Mouse (Mus musculus): Measurements from ENCODE around the gene Kdm5c.
"Not testable (repeated sequence)": the region's sequence is repeated elsewhere in the genome, so short reads cannot be mapped to it uniquely, and the experiment has no call there.

The Kdm5c gene

DNA sequence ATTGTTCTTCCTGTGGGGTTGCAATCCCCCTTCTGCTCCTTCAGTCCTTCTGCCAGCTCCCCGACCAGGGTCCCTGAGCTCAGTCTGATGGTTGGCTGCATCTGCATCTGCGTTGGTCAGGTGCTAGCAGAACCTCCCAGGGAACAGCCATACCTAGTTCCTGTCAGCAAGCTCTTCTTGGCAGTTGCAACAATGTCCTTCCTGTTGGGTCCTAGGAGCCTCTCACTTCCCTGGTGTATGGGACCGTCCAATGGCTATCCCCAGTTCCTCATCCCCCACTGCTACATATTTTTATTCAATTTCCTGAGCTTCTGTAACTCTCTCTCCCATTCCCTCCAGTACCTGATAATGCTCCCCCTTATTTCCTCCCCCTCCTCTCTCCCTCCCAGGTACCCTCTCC lies 51.9 kb downstream of the Kdm5c start:
- DNase-seq (ENCODE audit: low read depth in 1 of 2, low spot score in 2 of 2) = no peak

GRCm38 (mm10) chrX:152287026-152287425 lies 54.2 kb downstream of the Kdm5c start:
- DNase-seq (ENCODE audit: low read depth in 1 of 2, low spot score in 2 of 2) = not testable (repeated sequence)

DNA sequence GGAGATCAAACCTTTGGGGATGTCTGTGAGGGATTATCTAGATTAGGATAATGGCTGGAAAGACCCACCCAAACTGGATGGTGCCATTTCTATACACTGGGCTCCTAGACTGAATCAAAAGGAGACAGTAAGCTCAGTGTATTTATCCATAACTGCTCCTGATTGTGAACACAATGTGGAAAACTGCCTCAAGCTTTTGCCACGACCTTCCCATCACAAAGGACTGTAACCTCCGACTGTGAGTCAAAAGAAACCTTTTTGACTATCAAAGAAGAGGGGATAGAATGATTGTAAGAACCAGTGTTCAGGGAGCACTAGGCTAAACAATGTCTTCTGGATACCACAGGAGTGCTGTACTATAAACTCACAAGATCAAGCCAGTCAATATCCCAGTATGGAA lies 73.4 kb downstream of the Kdm5c start:
- no peak for DNase-seq (ENCODE audit: low read depth in 1 of 2, low spot score in 2 of 2)

- no peak for DNase-seq (ENCODE audit: low read depth in 1 of 2, low spot score in 2 of 2)
Observed at GRCm38 (mm10) chrX:152307371-152307770, 74.6 kb downstream of the Kdm5c start.

DNA sequence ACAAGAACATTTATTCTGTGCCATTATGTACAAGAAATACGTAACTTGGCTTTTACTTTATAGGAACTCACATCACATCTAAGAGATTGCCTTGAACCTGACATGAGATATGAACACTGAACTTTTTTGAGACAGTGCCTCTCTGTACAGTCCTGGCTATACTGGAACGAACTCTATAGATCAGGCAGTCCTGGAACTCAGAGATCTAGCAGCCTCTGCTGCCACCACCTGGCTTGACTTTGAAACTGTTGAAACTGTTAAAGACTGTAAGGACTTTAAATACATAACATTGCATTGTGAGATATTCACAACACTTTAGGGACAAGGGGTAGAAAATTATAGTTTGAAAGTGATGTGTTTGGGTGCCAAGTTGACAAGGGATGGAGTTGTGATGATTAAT lies 75.1 kb downstream of the Kdm5c start:
- no peak for DNase-seq (ENCODE audit: low read depth in 1 of 2, low spot score in 2 of 2)

GRCm38 (mm10) chrX:152320535-152320934 lies 87.7 kb downstream of the Kdm5c start:
- no peak for DNase-seq (ENCODE audit: low read depth in 1 of 2, low spot score in 2 of 2)

DNA sequence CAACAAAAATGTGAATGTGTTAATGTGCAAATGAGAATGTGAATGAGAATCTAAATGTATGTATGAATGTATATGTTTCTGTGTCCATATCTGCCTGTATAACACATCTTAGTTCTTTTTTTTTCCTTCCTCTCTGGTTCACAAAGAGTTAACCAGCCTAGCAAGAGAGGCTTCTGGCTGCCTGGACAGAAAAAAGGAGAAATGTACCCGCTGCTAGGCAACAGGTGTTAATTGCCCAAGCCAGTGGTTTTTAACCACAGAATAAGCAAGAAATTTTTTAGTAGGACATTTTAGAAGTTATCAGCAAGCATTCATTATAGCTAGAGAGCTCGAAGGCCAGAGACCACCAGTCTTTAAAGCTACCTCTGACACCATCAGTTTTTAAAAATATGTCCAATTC lies 90.0 kb downstream of the Kdm5c start:
- peak in 1 of 2 experiments; percentile 23 for DNase-seq (ENCODE audit: low read depth in 1 of 2, low spot score in 2 of 2)

DNA sequence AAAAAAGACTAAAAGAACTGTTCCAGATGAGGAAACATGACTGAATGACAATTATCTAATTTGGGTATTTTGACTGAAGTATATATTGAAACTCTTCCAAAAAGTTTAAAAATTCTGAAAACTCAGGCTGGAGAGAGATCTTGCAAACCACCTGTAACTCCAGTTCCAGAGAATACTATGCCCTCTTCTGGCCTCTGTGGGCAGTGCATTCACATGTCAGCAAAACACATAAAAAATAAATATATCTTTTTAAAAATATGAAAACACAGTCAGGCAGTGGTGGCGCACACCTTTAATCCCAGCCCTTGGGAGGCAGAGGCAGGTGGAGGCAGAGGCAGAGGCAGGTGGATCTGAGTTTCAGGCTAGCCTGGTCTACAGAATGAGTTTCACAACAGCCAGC lies 90.8 kb downstream of the Kdm5c start:
- no peak for DNase-seq (ENCODE audit: low read depth in 1 of 2, low spot score in 2 of 2)

Measured in monocyte, adult 2 months (primary cell).